Comparison of ENCODE assay signal across 22 mouse cellular contexts in the genomic region with DNA sequence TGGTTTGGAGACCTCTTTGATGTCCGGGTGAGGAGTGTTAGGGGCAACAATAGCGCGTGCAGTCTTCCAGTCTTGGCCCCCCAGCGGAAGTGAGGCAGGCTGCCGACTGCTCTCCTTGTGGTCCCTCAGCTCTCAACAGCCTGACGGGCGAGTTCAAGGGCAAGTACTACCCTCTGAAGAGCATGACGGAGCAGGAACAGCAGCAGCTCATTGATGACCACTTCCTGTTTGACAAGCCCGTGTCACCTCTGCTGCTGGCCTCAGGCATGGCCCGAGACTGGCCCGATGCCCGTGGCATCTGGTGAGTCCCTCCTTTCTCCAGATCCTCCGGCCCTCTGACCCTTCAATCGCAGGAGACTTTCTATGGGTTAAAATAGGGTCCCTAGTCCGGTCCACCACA. TPM values are rescaled to one million over a fixed set of nuclear protein-coding genes. Genes with fewer than 3 reads are reported as not detected.
DNase-seq lines count a peak whose midpoint lies in the region; ATAC-seq lines count a peak whose summit lies in the region.
"Had no signal": no experiment of that assay in that cellular context is flagged by ENCODE, and none has a peak within 500 bp of the region (broad histone marks: within the 10 kb centered on the region; RNA-seq: fewer than 3 reads in every experiment).

No protein-coding gene starts in this region.

- no peak for ATAC-seq in heart, embryonic 11.5 days (replicated peaks; ENCODE audit: insufficient number of reproducible peaks, low FRiP score, low TSS enrichment)
- peak; percentile 43 for ATAC-seq in granulocyte monocyte progenitor cell, adult 5-6 weeks (replicated peaks; ENCODE audit: poor library complexity, severe bottlenecking)
- ATAC-seq in megakaryocyte progenitor cell, adult 5-6 weeks (replicated peaks; ENCODE audit: poor library complexity): peak; percentile 21
- no peak for ATAC-seq in midbrain, embryonic 16.5 days
- no peak for ATAC-seq in forebrain, embryonic 16.5 days
- ATAC-seq: forebrain, embryonic 13.5 days; inflammation-experienced regulatory T-cells, adult 6 months; intestine, postnatal 0 days had no signal

- H3K27ac ChIP-seq in heart, embryonic 11.5 days (ENCODE audit: low read depth, low read length): no peak overlapping the region
- no peak overlapping the region for H3K27ac ChIP-seq in midbrain, embryonic 16.5 days (ENCODE audit: low read length)
- H3K27ac ChIP-seq in forebrain, embryonic 16.5 days (ENCODE audit: low read length): no peak overlapping the region
- H3K27ac ChIP-seq: embryonic facial prominence, embryonic 10.5 days; forebrain, embryonic 13.5 days; hindbrain, embryonic 10.5 days; hindbrain, embryonic 15.5 days had no signal

- H3K4me3 ChIP-seq in heart, embryonic 11.5 days (ENCODE audit: low read depth, low read length): no peak overlapping the region
- H3K4me3 ChIP-seq in midbrain, embryonic 16.5 days (ENCODE audit: low read depth, low read length): no peak overlapping the region
- H3K4me3 ChIP-seq in forebrain, embryonic 16.5 days (replicated peaks; ENCODE audit: low read length): no peak overlapping the region
- H3K4me3 ChIP-seq: embryonic facial prominence, embryonic 10.5 days; forebrain, embryonic 13.5 days; heart, embryonic 12.5 days; hindbrain, embryonic 10.5 days; hindbrain, embryonic 15.5 days had no signal

- 0 out of 2 replicates have a peak, but pooled peaks cover 12% of the 10 kb centered on the region for H3K4me1 ChIP-seq in heart, embryonic 11.5 days (ENCODE audit: control insufficient read depth, insufficient read depth, low read length)
- peaks cover 3% of the 10 kb centered on the region for H3K4me1 ChIP-seq in midbrain, embryonic 16.5 days (ENCODE audit: control insufficient read depth, insufficient read depth, low read length)
- peaks cover 5% of the 10 kb centered on the region for H3K4me1 ChIP-seq in forebrain, embryonic 16.5 days (replicated peaks; ENCODE audit: control insufficient read depth, insufficient read depth, low read length)

- 61% methylated on average over 15 of the region's 15 CpGs for WGBS in heart, embryonic 11.5 days (ENCODE audit: insufficient replicate concordance)
- 85% methylated on average over 15 of the region's 15 CpGs for WGBS in midbrain, embryonic 16.5 days
- 80% methylated on average over 15 of the region's 15 CpGs for WGBS in forebrain, embryonic 16.5 days

- peaks cover 29% of the 10 kb centered on the region for H3K27me3 ChIP-seq in heart, embryonic 11.5 days (ENCODE audit: control insufficient read depth, insufficient read depth, low read length)
- peaks cover 18% of the 10 kb centered on the region for H3K27me3 ChIP-seq in midbrain, embryonic 16.5 days (ENCODE audit: control insufficient read depth, insufficient read depth, low read depth, low read length)
- H3K27me3 ChIP-seq in forebrain, embryonic 16.5 days (replicated peaks; ENCODE audit: control insufficient read depth, insufficient read depth, low read length): peaks cover 16% of the 10 kb centered on the region

- no peaks in the 10 kb centered on the region for H3K36me3 ChIP-seq in heart, embryonic 11.5 days (ENCODE audit: control insufficient read depth, insufficient read depth, low read length)
- H3K36me3 ChIP-seq in midbrain, embryonic 16.5 days (ENCODE audit: control insufficient read depth, insufficient read depth, low read length): no peaks in the 10 kb centered on the region
- H3K36me3 ChIP-seq in forebrain, embryonic 16.5 days (ENCODE audit: control insufficient read depth, insufficient read depth): no peaks in the 10 kb centered on the region
- H3K36me3 ChIP-seq: embryonic facial prominence, embryonic 10.5 days; G1E; heart, embryonic 12.5 days; hindbrain, embryonic 10.5 days; hindbrain, embryonic 15.5 days had no signal

- H3K9ac ChIP-seq in heart, embryonic 11.5 days (ENCODE audit: low read depth, low read length): no peak overlapping the region
- no peak overlapping the region for H3K9ac ChIP-seq in midbrain, embryonic 16.5 days (ENCODE audit: low read depth, low read length)
- no peak overlapping the region for H3K9ac ChIP-seq in forebrain, embryonic 16.5 days (replicated peaks; ENCODE audit: low read depth, low read length)
- H3K9ac ChIP-seq: forebrain, embryonic 13.5 days; heart, embryonic 12.5 days; hindbrain, embryonic 15.5 days had no signal

- 0 out of 2 replicates have a peak overlapping the region, but pooled peaks have one; percentile 0 for H3K4me2 ChIP-seq in heart, embryonic 11.5 days
- no peak overlapping the region for H3K4me2 ChIP-seq in midbrain, embryonic 16.5 days (ENCODE audit: low read length)
- H3K4me2 ChIP-seq in forebrain, embryonic 16.5 days (ENCODE audit: low read length): no peak overlapping the region
- H3K4me2 ChIP-seq: forebrain, embryonic 13.5 days; heart, embryonic 12.5 days; hindbrain, embryonic 15.5 days had no signal

- H3K9me3 ChIP-seq in heart, embryonic 11.5 days (replicated peaks; ENCODE audit: control insufficient read depth, low read length): no peaks in the 10 kb centered on the region
- no peaks in the 10 kb centered on the region for H3K9me3 ChIP-seq in midbrain, embryonic 16.5 days (replicated peaks; ENCODE audit: control insufficient read depth, low read length, poor library complexity, severe bottlenecking)
- no peaks in the 10 kb centered on the region for H3K9me3 ChIP-seq in forebrain, embryonic 16.5 days (ENCODE audit: control insufficient read depth, low read length)
- H3K9me3 ChIP-seq: heart, embryonic 12.5 days; hindbrain, embryonic 15.5 days had no signal

- DNase-seq in heart, adult 11 months: no peak
- peak; percentile 73 for DNase-seq in 416B (ENCODE audit: low read depth)
- DNase-seq in kidney, adult 9 months: no peak
- DNase-seq: adrenal gland, adult 8-10 months; adrenal gland, postnatal 36 days; cerebellum, adult 2 months; cerebellum, postnatal 10 days; gastrocnemius, postnatal 10 days; heart, postnatal 14 days had no signal

RNA-seq across cellular contexts. Expression of gene Ckm, which starts 12.0 kb away (rescaled TPM):
- 11.0 and 13.3 TPM in 2 replicates for polyA plus RNA-seq in heart, embryonic 11.5 days (2014; fragmentation: Nextera tagmentation; extraction: Ambion mirVana)
- 0.85 TPM in 1 of 2 replicates, not detected in the other for total RNA-seq in granulocyte monocyte progenitor cell, adult 5-6 weeks (2014; fragmentation: Nextera tagmentation)
- total RNA-seq in granulocyte monocyte progenitor cell, adult 5-6 weeks (2017): 1.5 and 3.0 TPM in 2 replicates
- 0.71 and 0.94 TPM in 2 replicates for total RNA-seq in megakaryocyte progenitor cell, adult 5-6 weeks (2015)
- total RNA-seq in megakaryocyte progenitor cell, adult 5-6 weeks (2017): 1.4 and 2.0 TPM in 2 replicates
- polyA plus RNA-seq in midbrain, embryonic 16.5 days (2015; fragmentation: Nextera tagmentation; extraction: Ambion mirVana): 0.25 and 0.35 TPM in 2 replicates
- 0.22 and 0.66 TPM in 2 replicates for polyA plus RNA-seq in forebrain, embryonic 16.5 days (2015; fragmentation: Nextera tagmentation; extraction: Ambion mirVana)
- total RNA-seq: adrenal gland, adult 8-10 months had no signal
- polyA plus RNA-seq: embryonic facial prominence, embryonic 10.5 days; forebrain, embryonic 13.5 days; G1E; hindbrain, embryonic 10.5 days had no signal

RNA-seq across cellular contexts. Expression of gene Klc3, which starts 12.7 kb away (rescaled TPM):
- 2.2 and 3.7 TPM in 2 replicates for polyA plus RNA-seq in heart, embryonic 11.5 days (2014; fragmentation: Nextera tagmentation; extraction: Ambion mirVana)
- not detected in 2 replicates for total RNA-seq in granulocyte monocyte progenitor cell, adult 5-6 weeks (2014; fragmentation: Nextera tagmentation)
- total RNA-seq in granulocyte monocyte progenitor cell, adult 5-6 weeks (2017): not detected in 2 replicates
- total RNA-seq in megakaryocyte progenitor cell, adult 5-6 weeks (2015): not detected in 2 replicates
- 0.10 TPM in 1 of 2 replicates, not detected in the other for total RNA-seq in megakaryocyte progenitor cell, adult 5-6 weeks (2017)
- 1.4 and 1.7 TPM in 2 replicates for polyA plus RNA-seq in midbrain, embryonic 16.5 days (2015; fragmentation: Nextera tagmentation; extraction: Ambion mirVana)
- polyA plus RNA-seq in forebrain, embryonic 16.5 days (2015; fragmentation: Nextera tagmentation; extraction: Ambion mirVana): 2.2 and 2.5 TPM in 2 replicates

RNA-seq across cellular contexts. Expression of gene Ercc2, which starts 34.8 kb away (rescaled TPM):
- polyA plus RNA-seq in heart, embryonic 11.5 days (2014; fragmentation: Nextera tagmentation; extraction: Ambion mirVana): 6.1 and 6.6 TPM in 2 replicates
- total RNA-seq in granulocyte monocyte progenitor cell, adult 5-6 weeks (2014; fragmentation: Nextera tagmentation): 10.7 and 26.9 TPM in 2 replicates
- 29.8 and 31.9 TPM in 2 replicates for total RNA-seq in granulocyte monocyte progenitor cell, adult 5-6 weeks (2017)
- total RNA-seq in megakaryocyte progenitor cell, adult 5-6 weeks (2015): 10.7 and 11.2 TPM in 2 replicates
- 26.5 and 31.6 TPM in 2 replicates for total RNA-seq in megakaryocyte progenitor cell, adult 5-6 weeks (2017)
- 28.0 and 29.5 TPM in 2 replicates for polyA plus RNA-seq in midbrain, embryonic 16.5 days (2015; fragmentation: Nextera tagmentation; extraction: Ambion mirVana)
- 25.3 and 28.5 TPM in 2 replicates for polyA plus RNA-seq in forebrain, embryonic 16.5 days (2015; fragmentation: Nextera tagmentation; extraction: Ambion mirVana)

RNA-seq across cellular contexts. Expression of gene Mark4, which starts 42.0 kb away (rescaled TPM):
- polyA plus RNA-seq in heart, embryonic 11.5 days (2014; fragmentation: Nextera tagmentation; extraction: Ambion mirVana): 8.0 and 9.7 TPM in 2 replicates
- total RNA-seq in granulocyte monocyte progenitor cell, adult 5-6 weeks (2014; fragmentation: Nextera tagmentation): 9.1 and 10.8 TPM in 2 replicates
- total RNA-seq in granulocyte monocyte progenitor cell, adult 5-6 weeks (2017): 2.5 and 3.8 TPM in 2 replicates
- total RNA-seq in megakaryocyte progenitor cell, adult 5-6 weeks (2015): 10.3 and 11.0 TPM in 2 replicates
- 4.8 and 6.9 TPM in 2 replicates for total RNA-seq in megakaryocyte progenitor cell, adult 5-6 weeks (2017)
- 14.8 and 16.2 TPM in 2 replicates for polyA plus RNA-seq in midbrain, embryonic 16.5 days (2015; fragmentation: Nextera tagmentation; extraction: Ambion mirVana)
- polyA plus RNA-seq in forebrain, embryonic 16.5 days (2015; fragmentation: Nextera tagmentation; extraction: Ambion mirVana): 13.8 and 17.5 TPM in 2 replicates

RNA-seq across cellular contexts. Expression of gene Exoc3l2, which starts 46.5 kb away (rescaled TPM):
- 2.2 and 2.7 TPM in 2 replicates for polyA plus RNA-seq in heart, embryonic 11.5 days (2014; fragmentation: Nextera tagmentation; extraction: Ambion mirVana)
- total RNA-seq in granulocyte monocyte progenitor cell, adult 5-6 weeks (2014; fragmentation: Nextera tagmentation): 1.0 and 2.5 TPM in 2 replicates
- total RNA-seq in granulocyte monocyte progenitor cell, adult 5-6 weeks (2017): 0.95 TPM in 1 of 2 replicates, not detected in the other
- 0.54 and 0.57 TPM in 2 replicates for total RNA-seq in megakaryocyte progenitor cell, adult 5-6 weeks (2015)
- 0.62 and 1.3 TPM in 2 replicates for total RNA-seq in megakaryocyte progenitor cell, adult 5-6 weeks (2017)
- 0.12 and 0.45 TPM in 2 replicates for polyA plus RNA-seq in midbrain, embryonic 16.5 days (2015; fragmentation: Nextera tagmentation; extraction: Ambion mirVana)
- polyA plus RNA-seq in forebrain, embryonic 16.5 days (2015; fragmentation: Nextera tagmentation; extraction: Ambion mirVana): 0.11 and 0.19 TPM in 2 replicates
- total RNA-seq: G1E had no signal
- polyA plus RNA-seq: inflammation-experienced regulatory T-cells, adult 6 months had no signal

Comparison
In these comparisons a context has a peak if more than half of its experiments do, and no peak if none do; other contexts are left out.
1. ATAC-seq: peak in granulocyte monocyte progenitor cell, adult 5-6 weeks (single experiment) and megakaryocyte progenitor cell, adult 5-6 weeks (single experiment); none in heart, embryonic 11.5 days (single experiment), midbrain, embryonic 16.5 days (single experiment) and forebrain, embryonic 16.5 days (single experiment).